Mouse (Mus musculus) kidney, adult 9 months (tissue): Measurements from ENCODE around the gene Cpne5.
"Not testable (repeated sequence)": the region's sequence is repeated elsewhere in the genome, so short reads cannot be mapped to it uniquely, and the experiment has no call there.

Experiments used
- DNase-seq: peaks from one replicate; pipeline ENCODE4 v3.0.0; 2022

Gene Cpne5

GRCm38 (mm10) chr17:29123578-29124174 lies 114.3 kb downstream of the Cpne5 start:
- peak; percentile 33 for DNase-seq

- DNase-seq: peak; percentile 95
These were observed 115.2 kb downstream of the Cpne5 start for GRCm38 (mm10) chr17:29122817-29123216.

GRCm38 (mm10) chr17:29120666-29121065 lies 117.3 kb downstream of the Cpne5 start:
- no peak for DNase-seq

- DNase-seq: no peak
These were observed 119.9 kb downstream of the Cpne5 start for GRCm38 (mm10) chr17:29118057-29118456.

DNA sequence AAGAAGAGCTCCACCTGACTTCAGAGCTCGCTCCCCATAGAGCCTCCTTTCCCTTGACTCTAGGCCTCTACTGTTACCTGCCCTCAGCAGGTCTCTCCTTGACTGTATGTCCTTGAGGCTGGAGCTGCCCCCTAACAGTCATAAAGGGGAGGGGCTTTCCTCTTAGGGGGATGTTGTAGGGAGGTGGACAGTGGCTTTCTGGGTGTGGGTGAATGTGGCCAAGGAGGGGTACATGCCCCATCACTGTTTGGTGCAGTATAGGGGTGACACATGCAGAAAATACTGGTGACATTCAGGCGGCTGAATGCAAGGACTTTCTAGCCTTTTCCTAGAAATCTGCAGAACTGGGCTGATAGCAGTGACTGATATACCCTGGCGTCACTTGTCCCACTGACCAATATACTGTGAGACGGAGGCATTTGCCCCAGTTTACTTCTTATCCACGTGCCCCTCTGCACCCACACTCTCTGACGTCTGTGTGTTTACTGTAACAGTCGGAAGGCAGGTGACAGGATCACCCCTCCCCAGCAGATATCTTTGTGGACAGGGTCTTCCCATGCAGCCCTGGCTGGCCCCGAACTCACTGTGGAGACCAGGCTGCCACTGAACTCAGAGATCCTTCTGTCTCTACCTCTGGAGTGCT lies 120.8 kb downstream of the Cpne5 start:
- DNase-seq: no peak

DNA sequence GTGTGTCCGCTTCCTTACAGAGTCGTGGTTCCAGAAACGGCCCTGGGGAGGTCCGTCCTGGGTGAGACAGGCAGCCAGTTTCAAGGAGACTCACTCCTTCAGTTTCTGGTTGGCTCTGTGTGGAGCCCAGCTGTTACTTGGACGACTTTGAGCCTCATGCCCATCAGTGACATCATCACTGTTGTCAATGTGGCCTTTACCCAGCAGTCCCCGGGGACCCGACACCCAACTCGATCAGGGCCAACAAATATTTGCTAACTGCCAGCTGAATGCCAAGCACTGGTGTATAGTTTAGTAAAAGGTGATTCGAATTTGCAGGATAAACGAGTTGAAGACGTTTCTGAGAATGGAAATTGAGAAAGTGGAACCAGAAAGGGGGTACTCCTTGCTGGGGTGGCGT lies 121.9 kb downstream of the Cpne5 start:
- DNase-seq: no peak

- no peak for DNase-seq
These were observed 124.2 kb downstream of the Cpne5 start, which contains the start of gene Rab44 for GRCm38 (mm10) chr17:29113591-29114352. Gene Rab44 (plus strand): TSS chr17:29114145.

DNA sequence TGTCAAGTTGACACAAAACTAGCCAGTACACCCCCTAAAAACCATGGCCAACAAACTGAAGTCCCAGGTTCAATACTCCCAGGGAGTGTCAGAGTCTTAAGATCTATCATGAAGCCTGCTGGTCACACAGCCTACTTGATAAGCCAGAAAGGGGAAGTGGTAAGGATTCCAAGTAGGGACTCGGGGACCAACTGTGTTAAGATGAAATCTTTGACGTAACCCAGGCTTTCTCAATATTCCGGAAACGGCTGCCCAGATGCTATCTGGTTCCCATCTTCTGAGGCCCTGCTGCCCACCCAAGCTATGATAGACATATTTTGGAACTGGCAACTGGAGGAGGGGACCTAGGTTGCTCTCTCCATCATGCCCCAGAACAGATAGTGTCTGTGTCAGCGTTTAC lies 126.6 kb downstream of the Cpne5 start:
- no peak for DNase-seq

- DNase-seq: not testable (repeated sequence)
These were observed 127.6 kb downstream of the Cpne5 start for GRCm38 (mm10) chr17:29110356-29110755.
